Mouse (Mus musculus) limb, embryonic 14.5 days (tissue): Measurements from ENCODE around the gene Cntfr. TPM values are rescaled to one million over a fixed set of nuclear protein-coding genes. Genes with fewer than 3 reads are reported as not detected.

Experiments used
- ATAC-seq: fragments of 200-750 bp; cut with Nextera tagmentation; 2 replicates; pipeline ENCODE4 v1.8.0; 2017; ENCODE audit warnings: low read depth, moderate number of reproducible peaks, moderate TSS enrichment; ENCODE audit not compliant: low FRiP score
- DNase-seq: peaks from one replicate; pipeline ENCODE4 v3.0.0-alpha.2; 2015; ENCODE audit warnings: low spot score
- H3K27ac ChIP-seq: fragments of 300-500 bp; sonication (generic); replicated peaks from 2 replicates; pipeline ENCODE4 v1.5.1; 2014; ENCODE audit warnings: low read depth, mild to moderate bottlenecking, low read length, moderate library complexity, mixed read lengths
- H3K27me3 ChIP-seq: fragments of 300-500 bp; sonication (generic); 2 replicates; pipeline ENCODE4 v1.6.1; 2014; ENCODE audit warnings: low read length, mixed read lengths; ENCODE audit not compliant: control insufficient read depth, insufficient read depth
- H3K36me3 ChIP-seq: fragments of 300-500 bp; sonication (generic); 2 replicates; pipeline ENCODE4 v1.6.1; 2014; ENCODE audit warnings: mild to moderate bottlenecking, low read length, moderate library complexity, mixed read lengths; ENCODE audit not compliant: control insufficient read depth, insufficient read depth
- H3K4me1 ChIP-seq: fragments of 300-500 bp; sonication (generic); 2 replicates; pipeline ENCODE4 v1.6.1; 2014; ENCODE audit warnings: antibody characterized with exemption, low read length, mixed read lengths; ENCODE audit not compliant: control insufficient read depth, insufficient read depth
- H3K4me2 ChIP-seq: fragments of 300-500 bp; sonication (generic); replicated peaks from 2 replicates; pipeline ENCODE4 v1.6.1; 2014; ENCODE audit warnings: low read depth, mild to moderate bottlenecking, low read length, moderate library complexity; ENCODE audit not compliant: severe bottlenecking
- H3K4me3 ChIP-seq: fragments of 300-500 bp; sonication (generic); replicated peaks from 2 replicates; pipeline ENCODE4 v1.5.1; 2014; ENCODE audit warnings: low read length
- H3K9ac ChIP-seq: fragments of 300-500 bp; sonication (generic); 2 replicates; pipeline ENCODE4 v1.6.1; 2014; ENCODE audit warnings: mild to moderate bottlenecking, low read depth, low read length, moderate library complexity; ENCODE audit not compliant: severe bottlenecking
- H3K9me3 ChIP-seq: fragments of 300-500 bp; sonication (generic); 2 replicates; pipeline ENCODE4 v1.6.1; 2016; ENCODE audit warnings: low read length; ENCODE audit not compliant: control insufficient read depth
- POLR2A ChIP-seq: fragments of 200-500 bp; IDR thresholded peaks from 2 replicates; pipeline ENCODE4 v1.8.0; 2012; ENCODE audit warnings: inconsistent platforms, mild to moderate bottlenecking, moderate library complexity, borderline replicate concordance; ENCODE audit not compliant: insufficient read depth, insufficient read length; ENCODE audit errors: extremely low read depth
- WGBS: fragments of 180-500 bp; shearing (Covaris S2); extraction: QIAGEN DNeasy Blood & Tissue Kit; methylation state at CpG from one replicate; pipeline ENCODE4 v1.1.7; 2014; 5-methylcytosine and 5-hydroxymethylcytosine counted together
- polyA plus RNA-seq, 2 experiments: library from polyadenylated mRNA; depleted of rRNA in 1 of 2; stranded (reverse) in 1 of 2; unstranded in 1 of 2; fragments of >200 nt; fragmentation: Nextera tagmentation in 1 of 2; extraction: Ambion mirVana in 1 of 2; gene quantifications; 2 replicates each; pipeline versions ENCODE4 v1.2.1 to v1.2.3; 2012 to 2014

Gene Cntfr
- polyA plus RNA-seq, 2 experiments: 5.4 to 34.2 TPM

GRCm38 (mm10) chr4:41679291-41679690, 17.6 kb downstream of the Cntfr start:
- ATAC-seq (no peak), DNase-seq (no peak)
- H3K36me3 ChIP-seq: no peaks in the 10 kb centered on the region
- H3K4me2 ChIP-seq: no peak overlapping the region
- H3K27ac ChIP-seq: no peak overlapping the region
- no peak overlapping the region for H3K9ac ChIP-seq
- H3K27me3 ChIP-seq: peaks cover 35% of the 10 kb centered on the region
- WGBS: 83% methylated on average over 1 of the region's 2 CpGs
- H3K4me1 ChIP-seq: peaks cover 9% of the 10 kb centered on the region; the same call in 1 of the 2 replicates
- no peak overlapping the region for H3K4me3 ChIP-seq
- no peak for TF ChIP-seq POLR2A
- no peaks in the 10 kb centered on the region for H3K9me3 ChIP-seq

- no peak overlapping the region for H3K4me2 ChIP-seq
- no peaks in the 10 kb centered on the region for H3K9me3 ChIP-seq
- 75% methylated on average over 6 of the region's 6 CpGs for WGBS
- H3K36me3 ChIP-seq: no peaks in the 10 kb centered on the region
- H3K27ac ChIP-seq: no peak overlapping the region
- H3K4me3 ChIP-seq: no peak overlapping the region
- peaks cover 39% of the 10 kb centered on the region for H3K27me3 ChIP-seq
- TF ChIP-seq POLR2A: no peak
- ATAC-seq: no peak
- no peak for DNase-seq
- H3K4me1 ChIP-seq: peaks cover 9% of the 10 kb centered on the region; the same call in 1 of the 2 replicates
- no peak overlapping the region for H3K9ac ChIP-seq
These were observed 18.0 kb downstream of the Cntfr start for GRCm38 (mm10) chr4:41678863-41679262.

- DNase-seq (no peak), ATAC-seq (no peak)
- 41% methylated on average over 12 of the region's 13 CpGs for WGBS
- Histone ChIP-seq H3K9ac (no peak overlapping the region), H3K27ac (no peak overlapping the region), H3K4me1 (peaks cover 16% of the 10 kb centered on the region), H3K4me2 (no peak overlapping the region), H3K36me3 (no peaks in the 10 kb centered on the region), H3K9me3 (no peaks in the 10 kb centered on the region), H3K4me3 (no peak overlapping the region), H3K27me3 (peaks cover 45% of the 10 kb centered on the region)
- TF ChIP-seq POLR2A: no peak
These were observed 19.8 kb downstream of the Cntfr start for GRCm38 (mm10) chr4:41677006-41677629.

- H3K4me2 ChIP-seq: no peak overlapping the region
- peaks cover 22% of the 10 kb centered on the region for H3K4me1 ChIP-seq
- DNase-seq (no peak), ATAC-seq (no peak)
- peaks cover 44% of the 10 kb centered on the region for H3K27me3 ChIP-seq
- no peak overlapping the region for H3K4me3 ChIP-seq
- H3K9ac ChIP-seq: no peak overlapping the region
- H3K36me3 ChIP-seq: no peaks in the 10 kb centered on the region
- H3K9me3 ChIP-seq: no peaks in the 10 kb centered on the region
- 50% methylated on average over 17 of the region's 17 CpGs for WGBS
- H3K27ac ChIP-seq: no peak overlapping the region
- no peak for TF ChIP-seq POLR2A
These were observed 20.5 kb downstream of the Cntfr start for GRCm38 (mm10) chr4:41676248-41677005.

GRCm38 (mm10) chr4:41673186-41673585, 23.7 kb downstream of the Cntfr start:
- no peak overlapping the region for H3K4me3 ChIP-seq
- H3K36me3 ChIP-seq: no peaks in the 10 kb centered on the region
- H3K4me2 ChIP-seq: no peak overlapping the region
- TF ChIP-seq POLR2A: no peak
- H3K4me1 ChIP-seq: peaks cover 18% of the 10 kb centered on the region
- peaks cover 47% of the 10 kb centered on the region for H3K27me3 ChIP-seq
- no peak overlapping the region for H3K27ac ChIP-seq
- no peak for DNase-seq
- no peaks in the 10 kb centered on the region for H3K9me3 ChIP-seq
- ATAC-seq: no peak
- 65% methylated on average over 19 of the region's 19 CpGs for WGBS
- no peak overlapping the region for H3K9ac ChIP-seq
